Mouse (Mus musculus) forebrain, postnatal 0 days (tissue): ENCODE results near the gene Irf3. TPM values are rescaled to one million over a fixed set of nuclear protein-coding genes. Genes with fewer than 3 reads are reported as not detected.

Source experiments
- ATAC-seq: fragments of 200-750 bp; cut with Nextera tagmentation; 2 replicates; pipeline ENCODE4 v1.8.0; 2017; ENCODE audit warnings: mild to moderate bottlenecking, moderate library complexity
- DNase-seq: peaks from one replicate; pipeline ENCODE4 v3.0.0-alpha.2; 2015
- H3K27ac ChIP-seq: fragments of 300-500 bp; sonication (generic); 2 replicates; pipeline ENCODE4 v1.5.1; 2014; ENCODE audit warnings: low read depth, mild to moderate bottlenecking, antibody characterized with exemption, low read length, moderate library complexity, mixed read lengths
- H3K27me3 ChIP-seq: fragments of 300-500 bp; sonication (generic); 2 replicates; pipeline ENCODE4 v1.6.1; 2014; ENCODE audit warnings: mild to moderate bottlenecking, low read length, mixed read lengths; ENCODE audit not compliant: insufficient read depth
- H3K36me3 ChIP-seq: fragments of 300-500 bp; sonication (generic); 2 replicates; pipeline ENCODE4 v1.6.1; 2014; ENCODE audit warnings: mild to moderate bottlenecking, moderate library complexity; ENCODE audit not compliant: insufficient read depth
- H3K4me1 ChIP-seq: fragments of 300-500 bp; sonication (generic); 2 replicates; pipeline ENCODE4 v1.6.1; 2014; ENCODE audit warnings: antibody characterized with exemption; ENCODE audit not compliant: insufficient read depth
- H3K4me2 ChIP-seq: fragments of 300-500 bp; sonication (generic); 2 replicates; pipeline ENCODE4 v1.6.1; 2014; ENCODE audit warnings: low read depth, mild to moderate bottlenecking, moderate library complexity
- H3K4me3 ChIP-seq: fragments of 300-500 bp; sonication (generic); 2 replicates; pipeline ENCODE4 v1.5.1; 2014; ENCODE audit warnings: low read depth, low read length, mixed read lengths
- H3K9ac ChIP-seq: fragments of 300-500 bp; sonication (generic); 2 replicates; pipeline ENCODE4 v1.6.1; 2014; ENCODE audit warnings: mild to moderate bottlenecking
- H3K9me3 ChIP-seq: fragments of 300-500 bp; sonication (generic); 2 replicates; pipeline ENCODE4 v1.6.1; 2016; ENCODE audit warnings: low read length
- CTCF ChIP-seq: sonication (generic); IDR thresholded peaks from 2 replicates; pipeline ENCODE4 v1.5.1; 2016; ENCODE audit warnings: antibody characterized with exemption, control low read depth, low read depth
- WGBS: fragments of 180-500 bp; shearing (Covaris S2); extraction: QIAGEN DNeasy Blood & Tissue Kit; methylation state at CpG from one replicate; pipeline ENCODE4 v1.1.7; 2014; 5-methylcytosine and 5-hydroxymethylcytosine counted together
- microRNA-seq, 2 experiments: library from miRNA; unstranded; fragments of <30 nt; microRNA quantifications; one replicate each; pipeline ENCODE4; 2016
- polyA plus RNA-seq: library from polyadenylated mRNA; unstranded; fragments of >200 nt; fragmentation: Nextera tagmentation; extraction: Ambion mirVana; gene quantifications from 2 replicates; pipeline ENCODE4 v1.2.1, GENCODE M21; 2015
- total RNA-seq: library from RNA; depleted of rRNA; stranded (reverse); fragments of >200 nt; gene quantifications from 2 replicates; pipeline ENCODE4 v1.2.3, GENCODE M21; 2014; rRNA removed

The Irf3 gene
- total and polyA plus RNA-seq, 2 experiments from 2014 or later = 23.1 to 39.7 TPM

GRCm38 (mm10) chr7:45050945-45051600 is 53.6 kb downstream of the Irf3 start:
- Histone ChIP-seq H3K4me2 (peak overlapping the region; percentile 89), H3K4me1 (no peaks in the 10 kb centered on the region; the same call in 1 of the 2 replicates), H3K4me3 (peak overlapping the region; percentile 77), H3K27me3 (no peaks in the 10 kb centered on the region), H3K9ac (peak overlapping the region; percentile 96; the same call in 1 of the 2 replicates), H3K27ac (no peak overlapping the region), H3K9me3 (no peaks in the 10 kb centered on the region), H3K36me3 (peaks cover 43% of the 10 kb centered on the region)
- DNase-seq (peak; percentile 90), ATAC-seq (peak; percentile 70)
- TF ChIP-seq CTCF = no peak
- 3% methylated on average over 16 of the region's 16 CpGs for WGBS

GRCm38 (mm10) chr7:45051601-45051974 is 54.1 kb downstream of the Irf3 start:
- Histone ChIP-seq H3K4me3 (peak overlapping the region; percentile 77), H3K27me3 (no peaks in the 10 kb centered on the region), H3K9ac (peak overlapping the region; percentile 96), H3K36me3 (peaks cover 37% of the 10 kb centered on the region), H3K9me3 (no peaks in the 10 kb centered on the region), H3K4me2 (peak overlapping the region; percentile 89), H3K4me1 (no peaks in the 10 kb centered on the region; the same call in 1 of the 2 replicates), H3K27ac (peak overlapping the region; percentile 96; the same call in 1 of the 2 replicates)
- WGBS = 3% methylated on average over 13 of the region's 13 CpGs
- ATAC-seq (no peak), DNase-seq (no peak)
- no peak for TF ChIP-seq CTCF

Small RNA genes within 50 kb of the gene (microRNA-seq; reads per million reads assigned to microRNA genes)
- gene Mir7054 = 0.49 to 1.5 reads per million in 2 experiments

Other genes with a start within 250 kb of the Irf3 start
Only the 30 nearest of the 37 such genes appear.
- 58.0 and 68.7 TPM in 2 replicates for gene Nup62, start 181.6 kb upstream of the Irf3 start, total RNA-seq
- gene Nup62, start 181.6 kb upstream of the Irf3 start, polyA plus RNA-seq = 50.5 and 57.0 TPM in 2 replicates
- gene Il4i1, start 181.3 kb upstream of the Irf3 start, total RNA-seq = 0.15 and 1.3 TPM in 2 replicates
- gene Il4i1, start 181.3 kb upstream of the Irf3 start, polyA plus RNA-seq = 0.21 and 0.34 TPM in 2 replicates
- 10.1 and 15.9 TPM in 2 replicates for gene Atf5, start 181.0 kb upstream of the Irf3 start, total RNA-seq
- 3.9 and 4.7 TPM in 2 replicates for gene Atf5, start 181.0 kb upstream of the Irf3 start, polyA plus RNA-seq
- gene Akt1s1, start 148.7 kb upstream of the Irf3 start, total RNA-seq = 89.9 and 109 TPM in 2 replicates
- 105 and 112 TPM in 2 replicates for gene Akt1s1, start 148.7 kb upstream of the Irf3 start, polyA plus RNA-seq
- gene Tbc1d17, start 148.6 kb upstream of the Irf3 start, total RNA-seq = 71.9 and 378 TPM in 2 replicates
- gene Tbc1d17, start 148.6 kb upstream of the Irf3 start, polyA plus RNA-seq = 87.8 and 115 TPM in 2 replicates
- gene Pnkp, start 140.5 kb upstream of the Irf3 start, total RNA-seq = 30.5 and 31.0 TPM in 2 replicates
- 27.2 and 29.8 TPM in 2 replicates for gene Pnkp, start 140.5 kb upstream of the Irf3 start, polyA plus RNA-seq
- gene Ptov1, start 127.9 kb upstream of the Irf3 start, total RNA-seq = 404 and 498 TPM in 2 replicates
- gene Ptov1, start 127.9 kb upstream of the Irf3 start, polyA plus RNA-seq = 495 and 513 TPM in 2 replicates
- gene Med25, start 104.9 kb upstream of the Irf3 start, total RNA-seq = 113 and 148 TPM in 2 replicates
- 142 and 151 TPM in 2 replicates for gene Med25, start 104.9 kb upstream of the Irf3 start, polyA plus RNA-seq
- gene Fuz, start 101.6 kb upstream of the Irf3 start, total RNA-seq = 17.0 and 22.3 TPM in 2 replicates
- 13.8 and 16.6 TPM in 2 replicates for gene Fuz, start 101.6 kb upstream of the Irf3 start, polyA plus RNA-seq
- 140 and 175 TPM in 2 replicates for gene Ap2a1, start 68.2 kb upstream of the Irf3 start, total RNA-seq
- gene Ap2a1, start 68.2 kb upstream of the Irf3 start, polyA plus RNA-seq = 101 and 113 TPM in 2 replicates
- not detected in 2 replicates for gene Tsks, start 54.4 kb upstream of the Irf3 start, total RNA-seq
- 0.18 TPM in 1 of 2 replicates, not detected in the other for gene Tsks, start 54.4 kb upstream of the Irf3 start, polyA plus RNA-seq
- gene Cpt1c, start 22.8 kb upstream of the Irf3 start, total RNA-seq = 71.9 and 73.1 TPM in 2 replicates
- gene Cpt1c, start 22.8 kb upstream of the Irf3 start, polyA plus RNA-seq = 34.3 and 49.6 TPM in 2 replicates
- gene Prmt1, start 11.1 kb upstream of the Irf3 start, total RNA-seq = 208 and 220 TPM in 2 replicates
- gene Prmt1, start 11.1 kb upstream of the Irf3 start, polyA plus RNA-seq = 598 and 639 TPM in 2 replicates
- gene Bcl2l12, start 1.1 kb downstream of the Irf3 start, total RNA-seq = 7.5 and 7.9 TPM in 2 replicates
- gene Bcl2l12, start 1.1 kb downstream of the Irf3 start, polyA plus RNA-seq = 7.8 and 8.5 TPM in 2 replicates
- gene Scaf1, start 18.7 kb downstream of the Irf3 start, total RNA-seq = 58.7 and 72.5 TPM in 2 replicates
- gene Scaf1, start 18.7 kb downstream of the Irf3 start, polyA plus RNA-seq = 43.4 and 50.0 TPM in 2 replicates
- gene Rras, start 20.3 kb downstream of the Irf3 start, total RNA-seq = 2.9 and 4.2 TPM in 2 replicates
- 10.6 and 13.1 TPM in 2 replicates for gene Rras, start 20.3 kb downstream of the Irf3 start, polyA plus RNA-seq
- 12.6 and 14.0 TPM in 2 replicates for gene Prr12, start 55.2 kb downstream of the Irf3 start, total RNA-seq
- gene Prr12, start 55.2 kb downstream of the Irf3 start, polyA plus RNA-seq = 4.9 and 8.2 TPM in 2 replicates
- 75.2 and 76.4 TPM in 2 replicates for gene Nosip, start 64.8 kb downstream of the Irf3 start, total RNA-seq
- 74.3 and 75.2 TPM in 2 replicates for gene Nosip, start 64.8 kb downstream of the Irf3 start, polyA plus RNA-seq
- gene Prrg2, start 65.0 kb downstream of the Irf3 start, total RNA-seq = 6.3 and 15.9 TPM in 2 replicates
- gene Prrg2, start 65.0 kb downstream of the Irf3 start, polyA plus RNA-seq = 14.9 and 15.1 TPM in 2 replicates
- 29.7 and 43.8 TPM in 2 replicates for gene Rcn3, start 94.6 kb downstream of the Irf3 start, total RNA-seq
- gene Rcn3, start 94.6 kb downstream of the Irf3 start, polyA plus RNA-seq = 32.6 and 36.4 TPM in 2 replicates
- gene Fcgrt, start 106.2 kb downstream of the Irf3 start, total RNA-seq = 24.9 and 29.4 TPM in 2 replicates
- 35.1 and 44.7 TPM in 2 replicates for gene Fcgrt, start 106.2 kb downstream of the Irf3 start, polyA plus RNA-seq
- gene Rps11, start 126.8 kb downstream of the Irf3 start, total RNA-seq = 974 and 1,229 TPM in 2 replicates
- 814 and 982 TPM in 2 replicates for gene Rps11, start 126.8 kb downstream of the Irf3 start, polyA plus RNA-seq
- gene Rpl13a, start 131.1 kb downstream of the Irf3 start, total RNA-seq = 2,018 and 2,903 TPM in 2 replicates
- gene Rpl13a, start 131.1 kb downstream of the Irf3 start, polyA plus RNA-seq = 852 and 1,121 TPM in 2 replicates
- not detected in 2 replicates for gene Gm45713, start 138.6 kb downstream of the Irf3 start, total RNA-seq
- gene Gm45713, start 138.6 kb downstream of the Irf3 start, polyA plus RNA-seq = 0.36 TPM in 1 of 2 replicates, not detected in the other
- gene Flt3l, start 138.8 kb downstream of the Irf3 start, total RNA-seq = 2.3 and 3.1 TPM in 2 replicates
- gene Flt3l, start 138.8 kb downstream of the Irf3 start, polyA plus RNA-seq = 1.9 and 6.8 TPM in 2 replicates
- gene Pih1d1, start 156.7 kb downstream of the Irf3 start, total RNA-seq = 112 and 117 TPM in 2 replicates
- gene Pih1d1, start 156.7 kb downstream of the Irf3 start, polyA plus RNA-seq = 74.3 and 80.4 TPM in 2 replicates
- 10.2 and 14.2 TPM in 2 replicates for gene Aldh16a1, start 156.9 kb downstream of the Irf3 start, total RNA-seq
- gene Aldh16a1, start 156.9 kb downstream of the Irf3 start, polyA plus RNA-seq = 13.3 TPM in 2 replicates
- 71.4 and 87.5 TPM in 2 replicates for gene Slc17a7, start 166.3 kb downstream of the Irf3 start, total RNA-seq
- 47.6 and 50.3 TPM in 2 replicates for gene Slc17a7, start 166.3 kb downstream of the Irf3 start, polyA plus RNA-seq
- gene Gfy, start 181.9 kb downstream of the Irf3 start, total RNA-seq = not detected in 2 replicates
- gene Gfy, start 181.9 kb downstream of the Irf3 start, polyA plus RNA-seq = 0.21 TPM in 1 of 2 replicates, not detected in the other
- gene Pth2, start 183.3 kb downstream of the Irf3 start, total RNA-seq = not detected in 2 replicates
- 0.34 and 0.48 TPM in 2 replicates for gene Pth2, start 183.3 kb downstream of the Irf3 start, polyA plus RNA-seq